Mouse (Mus musculus) hindbrain, embryonic 13.5 days (tissue): ENCODE data around the gene Dpf1. TPM values are rescaled to one million over a fixed set of nuclear protein-coding genes. Genes with fewer than 3 reads are reported as not detected.

Source experiments
- ATAC-seq: fragments of 200-750 bp; cut with Nextera tagmentation; 2 replicates; pipeline ENCODE4 v1.8.0; 2017; ENCODE audit warnings: moderate TSS enrichment; ENCODE audit not compliant: low FRiP score
- H3K27ac ChIP-seq: fragments of 300-500 bp; sonication (generic); 2 replicates; pipeline ENCODE4 v1.5.1; 2015; ENCODE audit warnings: inconsistent platforms, mild to moderate bottlenecking, moderate library complexity
- H3K27me3 ChIP-seq: fragments of 300-500 bp; sonication (generic); 2 replicates; pipeline ENCODE4 v1.6.1; 2015; ENCODE audit warnings: mild to moderate bottlenecking, inconsistent platforms
- H3K36me3 ChIP-seq: fragments of 300-500 bp; sonication (generic); 2 replicates; pipeline ENCODE4 v1.6.1; 2015; ENCODE audit warnings: mild to moderate bottlenecking, inconsistent platforms
- H3K4me1 ChIP-seq: fragments of 300-500 bp; sonication (generic); replicated peaks from 2 replicates; pipeline ENCODE4 v1.6.1; 2015; ENCODE audit warnings: inconsistent platforms
- H3K4me2 ChIP-seq: fragments of 300-500 bp; sonication (generic); 2 replicates; pipeline ENCODE4 v1.6.1; 2015; ENCODE audit warnings: inconsistent platforms, mild to moderate bottlenecking, moderate library complexity
- H3K4me3 ChIP-seq: fragments of 300-500 bp; sonication (generic); 2 replicates; pipeline ENCODE4 v1.5.1; 2015; ENCODE audit warnings: mild to moderate bottlenecking, inconsistent platforms
- H3K9ac ChIP-seq: fragments of 300-500 bp; sonication (generic); 2 replicates; pipeline ENCODE4 v1.6.1; 2015; ENCODE audit warnings: mild to moderate bottlenecking, inconsistent platforms
- H3K9me3 ChIP-seq: fragments of 300-500 bp; sonication (generic); 2 replicates; pipeline ENCODE4 v1.6.1; 2016; ENCODE audit warnings: inconsistent platforms
- WGBS: fragments of 180-500 bp; shearing (Covaris S2); methylation state at CpG from one replicate; pipeline ENCODE4 v1.1.7; 2015; 5-methylcytosine and 5-hydroxymethylcytosine counted together
- polyA plus RNA-seq: library from polyadenylated mRNA; unstranded; fragments of >200 nt; fragmentation: Nextera tagmentation; extraction: Ambion mirVana; gene quantifications from 2 replicates; pipeline ENCODE4 v1.2.1, GENCODE M21; 2015

The Dpf1 gene
- polyA plus RNA-seq, 1 experiment from 2014 or later: 187 TPM

GRCm38 (mm10) chr7:29317558-29317957, 13.8 kb downstream of the Dpf1 start:
- H3K27ac ChIP-seq: peak overlapping the region; percentile 99
- H3K4me2 ChIP-seq: peak overlapping the region; percentile 43
- peaks cover 36% of the 10 kb centered on the region for H3K36me3 ChIP-seq
- peaks cover 93% of the 10 kb centered on the region for H3K4me1 ChIP-seq
- WGBS: 0% methylated on average over 2 of the region's 2 CpGs
- peak overlapping the region; percentile 66 for H3K9ac ChIP-seq
- no peaks in the 10 kb centered on the region for H3K27me3 ChIP-seq
- H3K9me3 ChIP-seq: no peaks in the 10 kb centered on the region
- no peak overlapping the region for H3K4me3 ChIP-seq
- ATAC-seq: peak; percentile 74

DNA sequence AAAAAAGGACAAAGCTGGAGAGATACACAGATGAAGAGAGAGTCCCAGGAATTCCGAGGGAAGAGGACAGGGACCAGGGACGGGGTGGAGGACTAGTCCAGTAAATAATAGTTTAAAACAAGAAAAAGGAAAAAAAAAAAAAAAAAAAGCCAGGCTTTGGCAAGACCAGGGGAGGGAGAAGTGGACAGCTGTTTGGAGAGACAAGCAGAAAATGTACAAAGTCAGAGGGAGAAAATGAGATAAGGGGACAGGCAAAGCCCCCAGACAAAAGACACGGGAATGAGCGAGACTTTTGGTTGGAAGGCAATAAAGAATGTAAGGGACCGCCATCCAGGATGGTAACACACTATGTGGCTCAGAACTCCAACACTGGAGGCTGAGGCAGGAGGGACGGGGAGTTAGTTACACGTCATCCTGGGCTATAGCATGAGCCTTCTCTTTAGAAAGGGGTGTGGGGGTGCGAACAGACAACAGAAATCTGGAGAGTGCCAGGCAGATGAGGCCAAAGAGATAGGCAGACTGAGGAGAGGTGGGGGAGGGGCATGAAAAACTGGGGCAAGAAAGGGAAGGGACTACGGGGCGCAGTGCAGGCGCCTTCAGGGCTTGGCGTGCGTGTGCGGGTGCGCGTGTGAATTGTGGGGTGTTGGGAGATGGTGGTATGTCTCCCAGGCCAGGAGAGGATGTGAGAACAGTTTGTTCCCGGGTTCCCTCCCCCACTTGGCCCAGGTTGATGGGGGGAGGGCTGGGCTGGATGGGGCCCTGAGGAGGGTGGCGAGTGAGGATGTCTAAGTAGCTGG, 14.6 kb downstream of the Dpf1 start:
- Histone ChIP-seq H3K9me3 (no peaks in the 10 kb centered on the region), H3K4me2 (peak overlapping the region; percentile 43), H3K4me1 (peaks cover 86% of the 10 kb centered on the region), H3K9ac (peak overlapping the region; percentile 66), H3K27ac (peak overlapping the region; percentile 99), H3K4me3 (peak overlapping the region; percentile 12), H3K27me3 (no peaks in the 10 kb centered on the region), H3K36me3 (peaks cover 30% of the 10 kb centered on the region)
- peak; percentile 8; the same call in 1 of the 2 replicates for ATAC-seq
- WGBS: 2% methylated on average over 18 of the region's 18 CpGs

GRCm38 (mm10) chr7:29319337-29320307, 15.9 kb downstream of the Dpf1 start:
- peak overlapping the region; percentile 99 for H3K27ac ChIP-seq
- peak overlapping the region; percentile 43 for H3K4me2 ChIP-seq
- no peaks in the 10 kb centered on the region for H3K9me3 ChIP-seq
- no peak for ATAC-seq
- no peaks in the 10 kb centered on the region for H3K27me3 ChIP-seq
- WGBS: 13% methylated on average over 19 of the region's 19 CpGs
- H3K4me1 ChIP-seq: peaks cover 72% of the 10 kb centered on the region
- peaks cover 29% of the 10 kb centered on the region for H3K36me3 ChIP-seq
- H3K4me3 ChIP-seq: peak overlapping the region; percentile 12; the same call in 1 of the 2 replicates
- peak overlapping the region; percentile 66; the same call in 1 of the 2 replicates for H3K9ac ChIP-seq

- Histone ChIP-seq H3K27ac (no peak overlapping the region), H3K4me1 (peaks cover under 1% of the 10 kb centered on the region; the same call in 1 of the 2 replicates), H3K9me3 (no peaks in the 10 kb centered on the region), H3K27me3 (no peaks in the 10 kb centered on the region), H3K36me3 (peaks cover 72% of the 10 kb centered on the region), H3K9ac (no peak overlapping the region), H3K4me2 (no peak overlapping the region), H3K4me3 (no peak overlapping the region)
- 91% methylated on average over 6 of the region's 6 CpGs for WGBS
- no peak for ATAC-seq
Observed at GRCm38 (mm10) chr7:29327087-29327486, 23.3 kb downstream of the Dpf1 start.

- H3K4me1 ChIP-seq: no peaks in the 10 kb centered on the region
- no peaks in the 10 kb centered on the region for H3K27me3 ChIP-seq
- ATAC-seq: no peak
- H3K27ac ChIP-seq: no peak overlapping the region
- no peak overlapping the region for H3K9ac ChIP-seq
- H3K4me2 ChIP-seq: no peak overlapping the region
- peaks cover 72% of the 10 kb centered on the region for H3K36me3 ChIP-seq
- H3K4me3 ChIP-seq: no peak overlapping the region
- WGBS: 89% methylated on average over 16 of the region's 16 CpGs
- H3K9me3 ChIP-seq: no peaks in the 10 kb centered on the region
Observed at GRCm38 (mm10) chr7:29328984-29329383, 25.2 kb downstream of the Dpf1 start.

DNA sequence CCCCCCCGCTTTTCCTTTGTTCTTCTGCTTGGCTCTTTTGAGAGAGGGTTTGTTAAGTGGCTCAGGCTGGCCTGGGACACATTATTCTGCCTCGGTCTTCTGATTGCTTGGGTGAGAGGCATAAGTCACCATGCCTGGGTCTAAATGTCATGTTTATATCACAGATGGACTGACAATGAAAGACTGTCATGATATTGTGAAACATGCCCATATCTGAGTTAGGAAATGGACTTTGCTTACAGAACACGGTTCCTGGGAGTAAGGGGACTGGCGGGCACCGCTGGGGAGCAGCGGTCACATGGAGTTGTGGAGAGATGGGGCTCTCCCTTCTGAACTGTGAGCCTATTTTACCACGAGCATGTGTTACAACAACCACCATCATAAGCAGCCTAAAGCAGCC, 30.4 kb downstream of the Dpf1 start:
- H3K9ac ChIP-seq: no peak overlapping the region; the same call in 1 of the 2 replicates
- H3K4me2 ChIP-seq: no peak overlapping the region
- 57% methylated on average over 7 of the region's 7 CpGs for WGBS
- ATAC-seq: no peak
- 0 out of 2 replicates have a peak, but pooled peaks cover 2% of the 10 kb centered on the region for H3K4me1 ChIP-seq
- H3K9me3 ChIP-seq: no peaks in the 10 kb centered on the region
- H3K4me3 ChIP-seq: no peak overlapping the region
- H3K36me3 ChIP-seq: peaks cover 51% of the 10 kb centered on the region
- H3K27ac ChIP-seq: peak overlapping the region; percentile 30; the same call in 1 of the 2 replicates
- no peaks in the 10 kb centered on the region for H3K27me3 ChIP-seq

DNA sequence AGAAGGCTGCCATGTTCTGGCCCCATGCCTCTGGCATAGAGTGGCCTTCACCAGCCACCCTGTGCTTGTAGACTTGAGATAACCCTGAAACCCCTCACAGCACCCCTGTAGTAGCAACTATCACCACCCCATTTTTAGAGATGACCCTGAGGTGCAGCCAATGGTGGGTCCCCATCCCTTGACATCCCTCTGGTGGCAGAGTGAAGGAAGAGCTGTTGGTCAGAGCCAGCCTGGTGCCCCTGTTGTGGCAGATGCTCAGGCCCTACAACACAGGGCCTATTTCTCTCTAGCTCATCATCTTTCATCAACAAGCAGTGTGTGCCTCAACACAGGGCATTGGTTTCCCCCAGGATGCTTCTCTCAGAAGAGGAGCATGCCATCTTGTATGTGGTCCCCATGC, 31.5 kb downstream of the Dpf1 start:
- 0 out of 2 replicates have a peak, but pooled peaks cover 2% of the 10 kb centered on the region for H3K4me1 ChIP-seq
- H3K4me3 ChIP-seq: no peak overlapping the region
- no peak for ATAC-seq
- H3K27ac ChIP-seq: no peak overlapping the region
- no peaks in the 10 kb centered on the region for H3K9me3 ChIP-seq
- H3K9ac ChIP-seq: 0 out of 2 replicates have a peak overlapping the region, but pooled peaks have one; percentile 1
- no peaks in the 10 kb centered on the region for H3K27me3 ChIP-seq
- no peak overlapping the region for H3K4me2 ChIP-seq
- peaks cover 43% of the 10 kb centered on the region for H3K36me3 ChIP-seq

GRCm38 (mm10) chr7:29335841-29336671, 32.3 kb downstream of the Dpf1 start:
- H3K27ac ChIP-seq: no peak overlapping the region
- H3K4me2 ChIP-seq: no peak overlapping the region
- no peak for ATAC-seq
- H3K4me1 ChIP-seq: 0 out of 2 replicates have a peak, but pooled peaks cover 2% of the 10 kb centered on the region
- WGBS: 88% methylated on average over 6 of the region's 6 CpGs
- H3K27me3 ChIP-seq: no peaks in the 10 kb centered on the region
- peaks cover 40% of the 10 kb centered on the region for H3K36me3 ChIP-seq
- H3K9ac ChIP-seq: no peak overlapping the region
- no peaks in the 10 kb centered on the region for H3K9me3 ChIP-seq
- no peak overlapping the region for H3K4me3 ChIP-seq

GRCm38 (mm10) chr7:29336795-29337319, 33.1 kb downstream of the Dpf1 start:
- peaks cover 7% of the 10 kb centered on the region for H3K4me1 ChIP-seq
- 63% methylated on average over 9 of the region's 9 CpGs for WGBS
- no peak overlapping the region for H3K4me3 ChIP-seq
- no peak for ATAC-seq
- no peak overlapping the region for H3K27ac ChIP-seq
- H3K27me3 ChIP-seq: no peaks in the 10 kb centered on the region
- no peaks in the 10 kb centered on the region for H3K9me3 ChIP-seq
- H3K36me3 ChIP-seq: peaks cover 32% of the 10 kb centered on the region
- H3K9ac ChIP-seq: no peak overlapping the region
- no peak overlapping the region for H3K4me2 ChIP-seq

GRCm38 (mm10) chr7:29337766-29338165, 34.0 kb downstream of the Dpf1 start:
- peaks cover 16% of the 10 kb centered on the region for H3K4me1 ChIP-seq
- no peak overlapping the region for H3K4me3 ChIP-seq
- no peak overlapping the region for H3K4me2 ChIP-seq
- H3K27me3 ChIP-seq: no peaks in the 10 kb centered on the region
- peaks cover 26% of the 10 kb centered on the region for H3K36me3 ChIP-seq
- 93% methylated on average over 2 of the region's 2 CpGs for WGBS
- no peak overlapping the region for H3K9ac ChIP-seq
- no peak for ATAC-seq
- H3K27ac ChIP-seq: no peak overlapping the region
- no peaks in the 10 kb centered on the region for H3K9me3 ChIP-seq

- no peak overlapping the region for H3K4me3 ChIP-seq
- H3K4me1 ChIP-seq: peaks cover 18% of the 10 kb centered on the region
- H3K36me3 ChIP-seq: peaks cover 26% of the 10 kb centered on the region
- H3K27me3 ChIP-seq: no peaks in the 10 kb centered on the region
- no peak overlapping the region for H3K4me2 ChIP-seq
- WGBS: 87% methylated on average over 9 of the region's 9 CpGs
- no peaks in the 10 kb centered on the region for H3K9me3 ChIP-seq
- H3K27ac ChIP-seq: 0 out of 2 replicates have a peak overlapping the region, but pooled peaks have one; percentile 2
- ATAC-seq: no peak
- no peak overlapping the region for H3K9ac ChIP-seq
Observed at GRCm38 (mm10) chr7:29338351-29338919, 34.7 kb downstream of the Dpf1 start.
